Mouse (Mus musculus) layer of hippocampus, postnatal 25 days (tissue): ENCODE measurements at regions not wholly inside any gene's neighbourhood (a gene's known extent, or its start where the extent isn't known, plus 50 kb on each side); places are given as distances from the start of the nearest gene placed in this dataset.

ENCODE experiments used
- DNase-seq, 2 experiments: peaks; one replicate each; pipeline ENCODE4 v3.0.0; 2022; ENCODE audit warnings: mixed read lengths in 2 of 2, low spot score in 1 of 2; ENCODE audit errors: extremely low spot score in 1 of 2

DNA sequence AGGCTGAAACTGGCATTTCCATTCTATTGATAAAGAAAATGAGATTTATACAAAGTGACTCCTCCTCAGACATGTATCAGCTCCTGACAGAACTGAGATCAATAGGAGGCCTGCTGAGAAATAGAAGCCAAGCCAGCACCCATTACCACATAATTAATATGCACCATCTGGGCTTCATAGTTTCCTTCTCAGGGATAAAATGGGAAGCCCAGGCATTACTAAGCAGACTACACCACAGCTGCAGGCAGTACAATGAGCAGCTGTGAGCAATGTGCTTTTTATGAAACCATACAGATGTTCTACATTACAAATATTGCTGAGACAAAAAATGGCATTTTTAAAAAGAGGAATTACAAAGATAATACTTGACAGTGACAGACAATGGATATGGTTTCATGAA, 950.1 kb downstream of the Otol1 start:
- DNase-seq, result no peak

DNA sequence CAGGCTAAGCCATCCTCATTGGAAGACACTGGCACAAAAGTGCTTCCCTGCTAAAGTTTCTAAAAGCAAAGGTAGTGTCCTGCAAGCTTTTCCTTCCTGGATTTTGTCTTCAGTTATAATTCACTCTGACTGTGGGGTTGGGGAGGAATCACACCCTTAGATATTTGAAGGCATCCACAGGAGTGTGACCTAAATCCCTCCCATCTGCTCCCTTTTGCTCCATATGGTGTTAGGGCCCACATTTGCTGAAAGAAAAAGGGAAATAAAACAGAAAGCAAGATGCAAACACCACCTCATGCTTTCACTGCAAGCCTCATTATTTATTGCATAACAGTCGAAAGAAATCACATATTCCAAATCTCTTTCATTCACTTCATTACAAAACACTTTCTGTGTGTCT, 955.1 kb downstream of the Otol1 start:
- no peak for DNase-seq

DNA sequence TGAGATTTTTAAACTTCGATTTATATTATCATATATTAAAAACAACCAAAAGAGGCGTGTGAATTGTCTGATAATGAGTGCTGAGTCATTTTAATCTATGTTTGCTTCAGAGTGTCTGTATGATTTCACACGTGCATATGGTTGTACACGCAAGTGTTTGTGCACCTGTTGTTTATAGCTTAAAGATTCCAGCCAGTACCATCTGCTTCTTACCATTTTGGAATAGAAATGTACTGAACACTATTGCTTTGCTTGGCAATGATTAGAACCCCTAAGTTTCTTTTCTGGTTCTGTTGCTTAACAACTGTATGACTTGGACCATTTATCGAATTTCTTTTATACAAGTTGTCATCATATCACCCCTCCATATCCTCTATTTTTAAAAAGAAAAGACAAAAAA, 969.5 kb downstream of the Otol1 start:
- DNase-seq, result no peak

DNA sequence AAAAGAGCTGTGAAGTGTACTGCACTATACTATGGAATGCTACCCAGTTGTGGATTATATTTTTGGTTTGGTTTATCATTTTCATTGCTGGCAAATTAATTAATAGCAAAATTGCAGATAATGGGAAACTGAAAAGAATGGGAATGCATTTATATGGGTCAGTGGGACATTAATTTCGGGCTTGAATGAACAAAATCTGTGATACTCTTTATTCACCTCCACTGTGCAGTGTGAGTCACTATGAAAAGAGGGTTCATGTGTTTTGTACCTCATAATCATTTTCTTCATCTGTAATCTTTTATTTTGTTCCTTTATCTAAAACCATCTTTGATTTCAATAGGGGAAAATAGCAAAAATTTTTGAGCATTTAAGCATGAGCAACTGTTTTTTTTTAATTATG, 983.5 kb downstream of the Otol1 start:
- no peak for DNase-seq

DNA sequence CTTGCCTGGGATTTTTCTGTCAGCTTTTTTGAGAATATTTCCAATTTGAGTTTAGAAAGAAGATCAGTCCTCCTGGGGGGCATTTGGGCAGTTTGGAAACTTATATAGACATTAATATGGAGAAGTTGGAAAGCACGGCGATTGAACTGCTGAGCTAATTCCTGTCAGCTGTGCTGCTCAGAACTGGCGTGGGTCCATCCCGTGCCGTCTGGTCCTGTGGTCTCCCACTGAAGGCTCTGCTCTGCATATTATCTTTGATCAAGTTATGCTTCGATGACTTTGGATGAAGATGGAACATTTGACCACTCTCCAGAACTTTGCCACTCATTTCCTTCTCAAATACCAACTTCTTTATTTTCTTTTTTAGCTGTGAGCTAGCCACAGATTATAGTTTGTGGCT, 995.6 kb downstream of the Otol1 start:
- DNase-seq, result peak in 1 of 2 experiments; percentile 44
